Mouse (Mus musculus): ENCODE results near the gene 1700023F06Rik.
"Not testable (repeated sequence)": the region's sequence is repeated elsewhere in the genome, so short reads cannot be mapped to it uniquely, and the experiment has no call there.

Gene 1700023F06Rik

DNA sequence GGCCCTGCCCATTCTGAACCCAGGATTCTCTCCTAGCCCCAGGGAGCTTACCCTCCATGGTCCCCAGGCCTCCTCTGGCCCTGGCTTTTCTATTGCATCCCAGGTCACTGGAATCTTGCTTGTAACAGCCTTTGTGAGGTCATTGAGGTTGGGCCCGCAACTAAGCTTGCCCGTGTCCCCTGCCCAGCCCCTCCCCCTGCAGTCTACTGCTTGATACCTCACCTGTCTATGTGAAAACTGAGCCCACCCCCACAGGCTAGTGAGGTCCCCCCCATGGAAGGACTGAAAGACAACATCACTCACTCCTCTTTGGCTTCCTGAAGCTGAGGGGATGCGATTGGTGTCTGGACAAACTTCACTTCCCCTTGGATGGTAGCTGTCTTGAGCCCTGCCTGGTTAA is at the start of gene 1700023F06Rik:
Gene 1700023F06Rik (minus strand): TSS at position 101 of the 400 bp plus-strand sequence.
- DNase-seq, result no peak

DNA sequence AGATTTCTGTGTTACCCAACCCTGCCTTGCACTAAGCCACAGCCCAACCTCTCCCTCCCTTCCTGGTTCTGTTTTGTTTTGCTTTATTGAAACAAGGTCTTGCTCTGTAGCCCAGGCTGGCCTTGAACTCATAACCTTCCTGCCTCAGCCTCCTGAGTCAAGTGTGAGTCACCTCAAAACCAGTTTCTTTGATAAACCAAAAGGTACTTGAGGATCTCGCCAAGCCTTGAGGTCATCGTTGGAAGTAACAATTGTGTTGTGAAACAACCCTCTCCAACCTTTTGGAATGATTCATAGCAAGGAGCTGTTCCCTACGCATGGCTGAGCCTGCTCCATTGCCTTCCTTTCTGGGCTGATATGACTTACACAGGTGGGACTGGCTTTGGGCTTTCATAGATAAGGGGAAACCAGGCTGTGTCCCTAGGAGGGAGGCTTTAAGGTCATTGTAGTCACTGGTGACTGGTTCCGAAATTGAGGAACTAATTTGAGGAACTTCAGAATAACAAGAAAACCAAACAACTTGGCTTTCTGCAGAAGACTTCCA is 49.7 kb upstream of the 1700023F06Rik start:
- no peak for DNase-seq

DNA sequence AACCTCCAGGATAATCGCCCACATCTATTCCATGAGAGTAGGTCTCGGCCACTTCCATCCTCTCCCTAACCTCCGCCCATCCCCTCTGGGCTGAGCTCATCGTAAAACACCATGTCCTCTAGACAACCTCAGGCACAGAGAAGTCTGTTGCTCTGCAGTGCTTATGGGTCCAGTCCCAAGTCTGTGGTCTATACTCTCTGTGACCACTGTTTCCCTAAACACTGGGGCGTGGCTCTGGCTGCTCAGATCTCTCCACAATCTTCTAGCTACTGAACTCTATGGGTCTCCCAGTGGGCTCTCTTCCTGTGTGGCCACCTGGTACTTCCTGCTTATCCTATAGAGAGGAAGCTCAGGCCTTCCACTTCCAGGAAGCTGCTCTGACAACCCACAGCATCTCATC is 45.2 kb upstream of the 1700023F06Rik start:
- no peak for DNase-seq

DNA sequence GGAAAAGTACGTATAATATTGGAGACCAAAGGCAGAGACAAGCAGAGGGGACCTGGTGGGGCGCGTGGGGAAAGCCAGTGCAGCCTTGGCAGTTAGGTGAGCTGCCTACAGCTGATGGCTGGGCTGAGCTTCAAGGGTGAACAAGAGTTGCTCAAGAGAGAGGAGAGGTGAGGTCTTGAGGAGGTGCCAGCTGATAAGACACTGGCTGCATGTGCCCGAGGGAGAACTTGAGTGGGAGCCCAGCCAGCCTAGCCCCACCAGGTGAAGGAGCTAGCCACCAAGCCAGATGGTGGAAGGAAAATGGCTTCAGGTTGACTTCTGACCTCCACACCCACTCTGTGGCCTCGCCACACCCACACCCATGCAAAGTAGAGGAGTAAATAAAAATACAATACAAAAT is 44.0 kb upstream of the 1700023F06Rik start:
- DNase-seq, result no peak

DNA sequence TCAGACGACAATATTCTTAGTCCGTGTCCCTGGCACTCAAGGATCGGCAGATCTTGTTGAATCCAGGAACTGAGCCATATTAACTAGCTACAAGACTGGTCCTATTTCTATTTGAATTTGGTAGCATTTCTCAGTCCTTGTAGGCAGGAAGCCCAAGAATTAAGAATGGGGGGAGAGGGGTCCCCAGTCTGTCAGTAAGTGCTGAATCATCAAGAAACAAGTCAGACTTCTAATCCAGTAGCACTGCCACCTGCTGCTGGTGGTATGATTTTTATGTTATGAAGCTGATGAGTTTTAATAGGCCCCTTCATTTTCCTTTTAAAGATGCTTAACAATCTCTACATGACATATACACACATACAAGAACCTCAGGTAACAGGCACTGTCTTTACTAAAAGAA is 42.0 kb upstream of the 1700023F06Rik start:
- no peak for DNase-seq

DNA sequence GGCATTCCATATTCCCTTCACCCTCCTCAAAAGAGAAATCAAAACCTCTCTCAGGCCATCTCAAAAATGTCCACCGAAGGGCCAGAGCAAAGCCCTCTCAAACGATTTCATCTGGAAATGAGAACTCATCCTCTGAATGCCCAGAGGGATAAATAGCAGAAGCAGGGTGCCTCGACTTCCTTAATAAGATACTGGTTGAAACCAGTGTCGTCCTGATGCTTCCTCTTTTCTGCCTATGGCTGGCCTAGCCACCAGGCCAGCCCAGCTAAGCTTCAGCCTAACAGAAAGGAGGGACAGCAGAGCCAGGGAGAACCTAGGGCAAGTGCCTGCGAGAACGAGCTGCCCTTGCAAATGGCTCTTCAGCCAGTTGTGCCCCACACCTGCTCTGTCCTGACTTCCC is 41.2 kb upstream of the 1700023F06Rik start:
- no peak for DNase-seq

DNA sequence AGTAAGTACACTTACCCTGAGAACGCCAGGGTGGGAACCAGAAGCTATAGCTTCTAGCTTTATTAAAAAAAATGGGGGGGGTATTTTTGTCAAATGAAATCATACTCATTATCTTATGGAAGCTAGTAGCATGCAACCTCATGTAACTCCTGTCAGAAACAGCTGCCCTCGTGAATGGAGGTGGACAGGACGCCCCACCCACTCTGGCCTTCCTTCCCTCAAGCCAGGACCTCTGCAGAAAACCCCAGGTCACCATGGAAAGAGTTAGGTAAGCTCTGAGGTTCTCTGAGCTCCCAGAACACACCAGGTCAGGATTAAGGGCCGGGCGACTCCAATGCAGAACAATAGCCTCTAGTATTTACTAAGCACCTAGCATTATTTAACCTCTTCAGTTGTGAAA is 40.5 kb upstream of the 1700023F06Rik start:
- DNase-seq, result no peak

DNA sequence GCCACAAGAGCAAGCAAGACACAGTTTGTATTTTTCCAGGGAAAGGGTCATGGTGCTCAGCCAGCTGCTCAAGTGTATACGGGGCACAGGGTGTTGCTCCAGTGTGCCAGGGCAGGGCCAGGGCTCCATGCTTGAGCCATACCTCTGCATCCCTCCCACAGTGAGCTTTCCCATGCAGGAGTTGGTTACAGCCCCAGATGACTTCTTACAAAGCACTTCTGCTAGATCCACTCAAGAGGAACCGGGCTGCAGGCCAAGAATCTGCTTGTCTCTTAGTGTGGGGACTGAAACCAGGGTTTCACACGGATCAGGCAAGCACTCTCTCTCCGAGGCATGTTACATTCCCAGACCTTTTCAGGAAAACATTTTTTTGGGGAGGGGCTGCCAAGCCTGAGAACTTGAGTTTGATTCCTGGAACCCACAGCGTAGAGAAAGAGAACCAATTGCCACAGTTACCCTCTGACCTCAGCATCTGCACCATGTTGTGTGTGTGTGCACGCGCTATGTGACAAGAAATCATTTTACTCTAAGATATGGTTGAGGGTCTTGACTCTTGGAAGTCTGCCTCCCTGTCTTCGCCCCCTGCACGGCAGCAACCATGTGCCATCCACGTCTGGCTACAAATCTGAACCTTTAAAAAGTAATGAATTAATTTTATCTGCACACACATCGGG is 39.3 kb upstream of the 1700023F06Rik start:
- peak; percentile 79 for DNase-seq

DNA sequence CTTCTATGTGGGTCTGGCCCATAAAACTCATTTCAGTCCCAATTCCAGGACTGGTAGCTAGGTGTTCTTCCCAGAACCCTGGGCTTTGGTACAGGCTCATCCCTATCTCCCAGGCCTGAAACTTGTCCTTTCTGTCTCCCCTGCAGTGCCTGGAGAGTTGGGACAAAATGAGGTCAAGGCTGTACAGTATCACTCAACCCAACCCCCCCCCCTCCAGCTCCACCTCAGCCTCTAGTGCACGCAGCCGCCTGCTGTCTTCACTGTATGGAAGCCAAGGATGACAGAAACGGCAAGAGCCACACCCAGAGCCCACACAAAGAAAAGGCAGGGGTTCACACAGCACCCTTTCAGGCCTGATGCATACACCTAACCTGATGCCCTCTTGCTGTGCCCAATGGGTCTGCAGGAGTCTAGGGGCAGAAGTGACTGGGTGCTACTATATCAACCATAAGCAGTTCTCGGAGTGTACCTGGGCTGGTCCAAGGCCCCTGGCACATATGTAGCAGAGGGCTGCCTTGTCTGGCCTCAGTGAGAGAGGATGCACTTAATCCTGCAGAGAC is 38.5 kb upstream of the 1700023F06Rik start:
- no peak for DNase-seq

DNA sequence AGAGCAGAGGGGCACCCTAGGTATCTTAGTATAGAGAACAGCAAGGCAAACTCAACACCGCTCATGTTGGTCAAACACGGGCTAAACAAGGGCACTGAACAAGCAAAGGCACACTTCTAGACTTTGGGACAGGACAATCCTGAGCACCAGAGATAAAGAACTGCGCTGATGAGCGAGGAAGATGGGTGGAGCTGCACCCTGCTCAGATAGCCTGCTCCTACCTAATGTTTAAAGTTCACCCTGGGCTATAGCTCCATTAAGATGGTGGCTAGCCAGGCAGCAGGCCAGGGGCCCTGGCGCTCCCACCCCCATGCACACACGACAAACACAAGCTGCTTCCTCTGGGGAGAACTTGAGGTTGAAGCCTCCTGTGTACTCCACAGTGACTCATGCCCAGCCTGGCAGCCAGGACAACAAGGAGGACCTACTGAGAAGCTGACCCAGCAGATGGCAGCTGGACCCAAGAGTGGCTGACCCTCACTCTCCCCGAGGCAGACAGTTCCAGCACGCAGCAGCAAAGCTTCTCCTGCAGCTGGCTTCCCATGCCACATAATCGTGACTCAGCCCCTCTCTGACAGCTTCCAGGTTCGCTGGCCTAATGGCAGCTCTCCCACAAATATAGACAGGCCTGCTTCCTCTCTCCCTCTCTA is 37.8 kb upstream of the 1700023F06Rik start:
- no peak for DNase-seq

DNA sequence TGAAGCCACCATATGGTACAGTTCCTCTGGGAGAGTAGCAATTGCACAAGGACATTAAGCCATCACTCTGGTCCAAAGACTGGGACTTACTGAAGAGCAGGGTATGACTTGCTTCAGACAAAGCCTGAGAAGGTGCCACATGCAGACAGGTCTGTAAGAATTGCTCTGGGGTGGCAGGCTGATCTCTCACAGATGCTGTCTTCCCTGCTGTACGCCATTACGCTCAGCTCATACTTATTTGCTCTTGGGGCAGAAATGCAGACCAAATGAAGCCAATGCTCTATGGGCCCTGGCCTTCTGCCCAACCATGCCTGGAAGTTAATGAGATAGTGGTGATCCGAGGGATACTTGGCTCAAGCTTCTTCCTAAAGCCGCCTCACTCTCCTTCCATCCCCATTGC is 36.5 kb upstream of the 1700023F06Rik start:
- DNase-seq, result no peak

DNA sequence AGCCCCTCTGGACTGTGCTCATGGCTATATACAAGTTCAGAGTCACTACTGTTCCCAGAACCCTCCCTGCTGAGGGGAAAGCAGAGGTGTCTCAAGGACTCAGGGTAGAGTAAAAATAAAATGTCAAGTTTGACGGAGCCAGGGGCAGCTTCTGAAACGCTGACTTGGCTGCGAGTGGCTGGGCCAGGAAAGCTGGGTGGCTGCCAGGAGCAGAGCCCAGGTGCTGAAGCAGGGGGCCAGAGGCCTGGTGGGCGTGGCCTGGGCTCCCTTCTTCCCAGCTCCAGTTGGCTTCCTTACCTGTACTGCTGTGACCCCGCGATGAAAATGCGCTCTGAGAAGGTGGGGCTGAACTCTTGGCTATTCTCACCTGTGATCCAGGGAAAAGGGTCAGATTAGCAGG is 32.4 kb upstream of the 1700023F06Rik start:
- DNase-seq, result peak; percentile 70

DNA sequence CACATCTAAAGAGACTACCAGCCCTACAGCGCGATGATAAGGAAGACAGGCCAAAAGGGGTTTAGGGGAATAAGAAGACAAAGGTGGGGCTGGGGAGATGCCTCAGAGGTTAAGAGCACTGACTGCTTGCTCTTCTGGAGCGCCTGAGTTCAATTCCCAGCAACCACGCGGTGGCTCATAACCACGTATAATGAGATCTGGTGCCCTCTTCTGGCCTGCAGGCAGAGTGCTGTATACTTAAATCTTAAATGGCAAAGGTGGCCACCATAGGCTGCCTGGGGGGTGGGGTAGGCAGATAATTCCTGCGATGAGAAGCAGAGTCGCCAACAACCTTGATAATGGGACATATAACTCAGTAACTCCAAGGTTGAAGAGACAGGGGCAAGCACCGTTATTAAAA is 29.4 kb upstream of the 1700023F06Rik start:
- DNase-seq, result no peak

DNA sequence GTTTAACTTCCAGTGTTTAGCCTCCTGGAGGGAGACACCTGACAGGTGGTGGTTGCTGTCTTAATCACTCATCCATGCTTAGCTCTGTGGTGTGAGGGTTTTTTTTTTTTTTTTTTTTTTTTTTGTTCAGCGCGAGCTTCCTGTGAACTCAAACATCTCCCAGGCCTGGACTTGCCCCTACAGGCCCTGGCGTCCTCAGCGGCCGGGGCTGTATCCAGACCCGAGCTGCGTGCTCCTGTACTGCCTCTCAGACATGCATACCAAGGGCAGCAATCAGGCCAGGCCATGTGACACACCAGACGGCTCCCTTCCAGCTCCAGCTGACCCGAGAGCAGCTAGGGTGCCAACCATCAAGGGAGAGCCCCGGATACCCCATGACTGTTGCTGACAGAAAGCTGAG is 28.5 kb upstream of the 1700023F06Rik start:
- DNase-seq, result no peak

DNA sequence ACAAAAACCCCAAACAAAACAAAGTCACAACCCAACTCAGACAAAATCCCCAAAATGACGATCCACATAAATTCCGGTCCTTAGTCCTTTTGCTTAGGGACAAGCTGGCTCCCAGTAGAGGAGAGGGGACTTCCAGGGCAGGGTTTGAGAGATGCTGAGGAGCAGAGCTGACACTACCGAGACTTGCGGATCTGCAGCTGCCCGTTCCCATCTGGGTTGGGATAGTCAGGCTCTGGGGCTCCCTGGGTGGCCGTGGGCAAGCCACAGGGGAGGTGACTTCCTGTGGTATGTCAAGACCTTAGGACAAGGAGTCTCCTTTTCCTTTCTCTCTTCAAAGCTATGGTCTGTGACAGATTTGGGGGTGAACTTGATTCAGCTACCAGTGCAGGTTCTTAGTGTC is 28.1 kb upstream of the 1700023F06Rik start:
- DNase-seq, result no peak

DNA sequence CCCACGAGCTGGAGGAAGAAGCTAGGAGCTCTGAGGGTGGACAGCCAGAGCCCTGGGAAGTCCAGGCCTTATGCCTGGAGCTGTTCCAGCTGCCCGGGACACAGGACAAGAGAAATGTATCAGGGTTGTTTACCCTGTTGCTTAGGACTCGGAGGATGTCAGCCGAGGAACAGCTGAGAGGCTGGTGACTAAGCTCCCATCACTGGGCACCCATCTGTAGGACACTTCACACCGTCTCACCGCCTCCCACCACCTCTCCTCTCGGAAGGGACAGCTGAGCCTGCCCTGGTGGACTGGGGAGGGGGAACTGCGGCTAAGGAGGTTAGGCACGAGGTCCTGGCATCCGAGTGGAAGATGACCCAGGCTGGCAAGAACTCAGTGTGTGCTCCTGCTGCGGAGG is 27.3 kb upstream of the 1700023F06Rik start:
- no peak for DNase-seq

DNA sequence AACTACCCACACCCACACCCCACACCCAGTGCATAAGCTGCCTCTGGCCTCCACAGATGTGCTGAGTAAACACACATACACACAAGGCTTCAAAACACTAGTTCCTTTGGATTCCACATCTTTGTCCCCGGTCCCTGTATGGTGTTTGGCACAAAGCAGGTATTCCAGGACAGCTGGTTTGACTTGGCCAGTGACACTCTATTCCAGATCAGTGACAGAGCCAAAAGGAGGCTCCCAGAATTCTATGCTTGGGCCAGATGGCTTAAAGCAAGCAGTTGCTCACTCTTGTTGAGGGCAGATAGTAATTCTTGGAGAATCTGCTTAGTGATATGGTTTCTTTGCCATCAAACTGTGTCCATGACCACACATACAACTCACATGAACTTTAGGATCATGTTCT is 26.1 kb upstream of the 1700023F06Rik start:
- no peak for DNase-seq

DNA sequence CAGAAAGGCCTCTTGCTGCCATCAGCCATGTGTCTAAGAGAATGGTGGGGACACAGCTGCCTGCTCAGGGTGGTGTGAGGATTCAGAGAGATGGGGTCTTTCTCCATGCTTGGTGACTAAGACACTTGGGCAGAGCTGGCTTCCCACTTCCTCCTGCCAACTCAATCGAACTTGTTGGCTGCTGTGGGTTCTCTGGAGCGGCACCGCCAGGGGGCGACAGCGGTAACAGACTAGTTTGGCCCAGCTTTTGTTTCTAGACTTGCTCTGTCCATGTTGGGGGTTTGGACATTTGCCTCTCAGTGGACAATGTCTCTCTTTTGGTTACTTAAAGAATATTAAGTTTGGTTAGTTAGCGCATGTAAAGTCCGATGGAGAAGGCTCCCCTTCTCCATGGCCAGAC is 24.6 kb upstream of the 1700023F06Rik start:
- peak; percentile 72 for DNase-seq

DNA sequence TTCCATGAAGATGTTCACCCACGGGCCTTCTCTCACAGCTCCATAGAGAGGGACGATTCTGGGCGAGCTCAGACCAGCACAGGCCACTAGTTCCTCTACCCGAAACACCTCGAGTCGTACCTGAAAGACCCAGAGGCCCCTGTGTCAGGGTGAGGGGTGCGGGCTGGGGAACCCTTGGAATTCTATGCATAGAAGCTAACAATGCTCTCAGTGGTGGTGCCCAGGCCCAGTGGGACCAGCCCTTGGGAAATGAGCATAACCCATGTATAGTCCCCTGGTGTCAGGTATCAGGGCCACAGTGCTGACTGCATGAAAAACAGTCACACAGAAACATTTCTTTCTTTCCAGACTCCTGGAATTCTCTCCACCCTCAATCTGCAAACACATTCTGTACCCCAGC is 23.0 kb upstream of the 1700023F06Rik start:
- no peak for DNase-seq

DNA sequence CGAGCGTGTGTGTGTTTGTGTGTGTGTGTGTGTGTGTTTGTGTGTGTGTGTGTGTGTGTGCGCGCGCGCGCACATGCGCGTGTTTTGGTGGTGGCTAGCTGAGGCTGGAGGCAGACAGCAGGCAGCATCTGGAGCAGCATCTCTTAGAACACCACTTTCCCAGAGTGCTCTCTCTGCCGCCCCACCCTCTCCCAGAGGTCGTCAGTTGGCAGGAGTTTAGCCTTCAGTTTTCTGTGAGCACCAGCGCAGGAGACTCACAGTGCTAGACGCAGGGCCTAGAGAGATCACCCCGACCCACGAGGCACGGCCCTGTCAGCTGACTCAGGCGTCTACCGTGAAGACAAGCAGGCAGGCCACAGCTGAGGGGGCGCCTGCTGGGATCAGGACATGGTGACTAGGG is 22.3 kb upstream of the 1700023F06Rik start:
- no peak for DNase-seq

DNA sequence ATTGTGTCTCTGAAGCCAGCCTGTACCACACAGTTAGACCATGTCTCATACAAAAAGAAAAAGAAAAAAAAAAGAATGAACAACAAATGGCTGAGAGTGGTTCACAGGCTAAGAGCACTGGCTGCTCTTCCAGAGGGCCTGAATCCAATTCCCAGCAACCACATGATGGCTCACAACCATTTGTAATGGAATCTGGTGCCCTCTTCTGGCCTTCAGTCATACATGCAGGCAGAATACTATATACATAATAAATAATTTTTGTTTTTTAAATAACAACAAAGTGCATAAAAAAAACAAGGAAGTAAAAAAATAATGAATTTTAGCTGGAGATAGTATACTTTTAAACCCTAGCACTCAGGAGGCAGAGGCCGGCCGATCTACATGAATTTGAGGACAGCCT is 21.2 kb upstream of the 1700023F06Rik start:
- DNase-seq, result no peak

DNA sequence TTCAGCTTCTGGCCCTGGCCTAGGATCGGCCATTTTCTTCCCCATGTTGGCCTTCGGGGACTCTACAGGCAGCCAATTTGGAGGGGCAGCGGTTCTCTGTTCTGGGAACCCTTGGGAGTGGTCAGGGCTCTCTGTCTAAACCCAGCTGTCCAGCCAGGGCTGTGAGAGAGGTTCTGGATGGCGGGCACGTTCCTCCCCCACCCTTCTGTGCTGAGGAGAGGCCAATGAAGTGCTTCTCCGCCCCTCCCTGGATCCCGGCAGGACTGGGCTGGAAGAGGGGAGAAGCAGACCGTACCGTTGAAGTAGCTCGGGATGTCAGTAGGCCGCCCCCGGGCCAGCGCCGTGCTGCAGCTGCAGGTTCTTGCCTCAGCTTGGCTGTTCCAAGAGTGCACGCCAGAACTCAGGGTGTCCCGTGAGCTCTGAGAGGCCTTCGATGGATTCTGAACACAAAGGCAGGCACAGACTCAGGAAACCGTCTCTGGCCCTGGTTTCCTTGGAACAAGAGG is 15.6 kb upstream of the 1700023F06Rik start:
- no peak for DNase-seq

DNA sequence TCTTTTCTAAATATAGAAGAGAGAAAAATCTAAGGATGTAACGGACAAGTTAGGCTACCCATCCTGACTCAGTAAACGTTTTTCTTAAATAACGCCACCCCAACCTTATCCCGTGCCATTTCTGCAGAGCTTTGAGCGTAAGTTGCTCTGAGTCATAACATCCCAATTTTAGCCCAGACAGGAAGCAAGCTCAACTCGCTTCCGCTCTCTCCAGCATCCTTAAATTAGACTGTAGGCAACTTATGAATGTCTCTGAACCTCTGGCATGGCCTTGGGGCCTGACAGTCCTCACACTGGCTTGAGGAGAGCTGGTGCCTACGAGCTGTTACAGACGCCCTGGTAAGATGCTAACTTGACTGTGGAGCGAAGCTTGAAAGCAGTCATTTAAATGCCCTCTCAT is 15.1 kb upstream of the 1700023F06Rik start:
- no peak for DNase-seq

DNA sequence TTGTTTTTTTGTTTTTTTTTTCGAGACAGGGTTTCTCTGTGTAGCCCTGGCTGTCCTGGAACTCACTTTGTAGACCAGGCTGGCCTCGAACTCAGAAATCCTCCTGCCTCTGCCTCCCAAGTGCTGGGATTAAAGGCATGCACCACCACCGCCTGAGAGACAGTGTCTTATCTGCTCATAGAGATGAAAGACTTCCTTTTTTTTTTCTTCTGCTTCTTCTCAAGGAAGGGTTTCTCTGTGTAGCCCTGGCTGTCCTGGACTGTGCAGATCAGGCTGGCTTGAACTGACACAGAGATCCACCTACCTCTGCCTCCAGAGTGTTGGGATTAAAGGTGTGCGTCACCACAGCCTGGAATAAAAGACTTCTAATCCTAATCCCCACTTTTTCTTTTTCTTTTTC is 14.4 kb upstream of the 1700023F06Rik start:
- not testable (repeated sequence) for DNase-seq

Measured in kidney, adult 11 months (tissue).